8 mouse cellular contexts compared by ENCODE assay signal in the genomic region with DNA sequence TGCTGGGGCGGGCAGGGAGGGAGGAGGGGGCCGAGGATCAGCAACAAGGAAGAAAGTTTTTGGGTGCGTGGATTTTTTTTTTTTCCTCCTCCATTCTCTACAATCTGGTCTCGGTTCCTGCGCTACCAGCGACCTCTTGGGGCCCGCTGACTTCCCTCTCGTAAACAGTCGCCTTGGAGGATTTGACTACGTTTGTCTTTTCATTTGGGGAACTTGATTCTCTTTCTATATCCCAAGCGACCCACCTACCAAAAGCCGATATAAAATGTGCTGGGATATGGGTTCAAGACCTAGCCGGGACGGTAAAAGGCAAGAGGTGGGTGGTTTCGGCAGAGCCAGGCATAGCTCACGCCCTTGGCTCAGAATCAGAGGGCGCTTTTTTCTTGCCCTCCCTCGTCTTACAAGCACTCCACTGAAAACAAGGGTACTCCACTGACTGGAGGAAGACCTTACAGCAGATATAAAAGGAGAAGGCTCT. TPM values are rescaled to one million over a fixed set of nuclear protein-coding genes. Genes with fewer than 3 reads are reported as not detected.
DNase-seq lines count a peak whose midpoint lies in the region; ATAC-seq and TF ChIP-seq lines count a peak whose summit lies in the region.

No protein-coding gene starts in this region.

- TF ChIP-seq CTCF in cerebellum, adult 2 months (IDR thresholded peaks at IDR 0.05; ENCODE audit: borderline replicate concordance, insufficient read depth, low read depth, low read length) = peak; percentile 37; the same call in 1 of the 2 replicates
- peak; percentile 21; the same call in 1 of the 2 replicates for TF ChIP-seq CTCF in spleen, adult 2 months (IDR thresholded peaks at IDR 0.05; ENCODE audit: extremely low read depth, insufficient read depth, insufficient read length, insufficient replicate concordance)
- TF ChIP-seq CTCF in olfactory bulb, adult 2 months (IDR thresholded peaks at IDR 0.05; ENCODE audit: insufficient read depth, low read depth, low read length) = 0 out of 2 replicates have a peak, but pooled peaks have one; percentile 8

- peak overlapping the region; percentile 96 for H3K4me3 ChIP-seq in cerebellum, adult 2 months (replicated peaks; ENCODE audit: insufficient read depth, low read depth, low read length)
- peak overlapping the region; percentile 83 for H3K4me3 ChIP-seq in spleen, adult 2 months (ENCODE audit: extremely low read depth, insufficient read depth, insufficient read length)
- peak overlapping the region; percentile 85 for H3K4me3 ChIP-seq in hindbrain, embryonic 10.5 days
- H3K4me3 ChIP-seq in liver, embryonic 16.5 days (ENCODE audit: low read depth, low read length) = peak overlapping the region; percentile 60
- H3K4me3 ChIP-seq in olfactory bulb, adult 2 months (ENCODE audit: insufficient read depth, low read depth, low read length) = peak overlapping the region; percentile 76

- H3K9me3 ChIP-seq in hindbrain, embryonic 10.5 days = no peaks in the 10 kb centered on the region
- H3K9me3 ChIP-seq in liver, embryonic 16.5 days (replicated peaks; ENCODE audit: control insufficient read depth, low read length) = no peaks in the 10 kb centered on the region

- under 1% methylated on average over 18 of the region's 18 CpGs for WGBS in cerebellum, adult 2 months
- 2% methylated on average over 18 of the region's 18 CpGs for WGBS in spleen, adult 2 months
- WGBS in hindbrain, embryonic 10.5 days = under 1% methylated on average over 18 of the region's 18 CpGs
- 2% methylated on average over 18 of the region's 18 CpGs for WGBS in liver, embryonic 16.5 days (ENCODE audit: insufficient replicate concordance)
- WGBS in olfactory bulb, adult 2 months = 3% methylated on average over 18 of the region's 18 CpGs

- no peaks in the 10 kb centered on the region for H3K36me3 ChIP-seq in spleen, adult 2 months (ENCODE audit: control insufficient read depth, insufficient read depth, low read length)
- H3K36me3 ChIP-seq in hindbrain, embryonic 10.5 days = 0 out of 2 replicates have a peak, but pooled peaks cover 4% of the 10 kb centered on the region
- no peaks in the 10 kb centered on the region for H3K36me3 ChIP-seq in liver, embryonic 16.5 days (ENCODE audit: control insufficient read depth, insufficient read depth)

- H3K9ac ChIP-seq in liver, embryonic 16.5 days (ENCODE audit: low read depth, low read length) = no peak overlapping the region

- no peak for ATAC-seq in liver, embryonic 16.5 days (ENCODE audit: low read depth)

- H3K4me1 ChIP-seq in cerebellum, adult 2 months (ENCODE audit: control insufficient read depth, insufficient read depth, low read length) = no peaks in the 10 kb centered on the region; the same call in 1 of the 2 replicates
- H3K4me1 ChIP-seq in spleen, adult 2 months (ENCODE audit: control insufficient read depth, insufficient read depth, insufficient read length) = peaks cover 10% of the 10 kb centered on the region
- H3K4me1 ChIP-seq in hindbrain, embryonic 10.5 days (replicated peaks) = peaks cover 13% of the 10 kb centered on the region
- no peaks in the 10 kb centered on the region for H3K4me1 ChIP-seq in liver, embryonic 16.5 days (ENCODE audit: control insufficient read depth, low read depth, low read length)
- H3K4me1 ChIP-seq in olfactory bulb, adult 2 months (ENCODE audit: control insufficient read depth, insufficient read depth, low read length) = peaks cover 6% of the 10 kb centered on the region; the same call in 1 of the 2 replicates

- no peaks in the 10 kb centered on the region for H3K27me3 ChIP-seq in cerebellum, adult 2 months (ENCODE audit: control insufficient read depth, insufficient read depth, low read length)
- H3K27me3 ChIP-seq in spleen, adult 2 months (ENCODE audit: control insufficient read depth, insufficient read depth, low read length) = peaks cover 13% of the 10 kb centered on the region; the same call in 1 of the 2 replicates
- peaks cover 31% of the 10 kb centered on the region for H3K27me3 ChIP-seq in hindbrain, embryonic 10.5 days (ENCODE audit: insufficient read depth, poor library complexity, severe bottlenecking)
- H3K27me3 ChIP-seq in liver, embryonic 16.5 days (ENCODE audit: control insufficient read depth, insufficient read depth, low read depth, low read length) = peaks cover 28% of the 10 kb centered on the region

- peak overlapping the region; percentile 62 for H3K4me2 ChIP-seq in liver, embryonic 16.5 days (ENCODE audit: low read depth, low read length)

- peak in 1 of 2 experiments; percentile 70 for DNase-seq in cerebellum, adult 2 months
- DNase-seq in cerebellum, adult 8-10 months = no peak
- DNase-seq in spleen, adult 2 months (ENCODE audit: low read depth in 1 of 2, low spot score in 2 of 2) = peak in 1 of 2 experiments; percentile 23
- no peak for DNase-seq in spleen, adult 12 weeks (ENCODE audit: low spot score)
- no peak for DNase-seq in hindbrain, embryonic 10.5 days (ENCODE audit: low spot score)
- DNase-seq in yolk sac, embryonic 10.5 days (ENCODE audit: low spot score) = no peak

- H3K27ac ChIP-seq in cerebellum, adult 2 months (ENCODE audit: insufficient read depth, low read length) = peak overlapping the region; percentile 53; the same call in 1 of the 2 replicates
- H3K27ac ChIP-seq in spleen, adult 2 months (ENCODE audit: insufficient read depth, low read length) = peak overlapping the region; percentile 60
- peak overlapping the region; percentile 91 for H3K27ac ChIP-seq in hindbrain, embryonic 10.5 days
- H3K27ac ChIP-seq in liver, embryonic 16.5 days (ENCODE audit: low read length) = no peak overlapping the region; the same call in 1 of the 2 replicates
- H3K27ac ChIP-seq in olfactory bulb, adult 2 months (ENCODE audit: insufficient read depth, low read depth, low read length) = no peak overlapping the region

- no peak for TF ChIP-seq POLR2A in cerebellum, adult 2 months (IDR thresholded peaks at IDR 0.05; ENCODE audit: borderline replicate concordance, insufficient read depth, low read length)
- TF ChIP-seq POLR2A in spleen, adult 2 months (IDR thresholded peaks at IDR 0.05; ENCODE audit: low read depth, low read length) = no peak
- TF ChIP-seq POLR2A in olfactory bulb, adult 2 months (IDR thresholded peaks at IDR 0.05; ENCODE audit: insufficient read depth, low read depth, low read length) = no peak

RNA-seq across cellular contexts. Expression of a gene that starts 0.4 kb away (rescaled TPM):
- polyA plus RNA-seq in cerebellum, adult 2 months (2012; rRNA removed) = 32.9 and 37.3 TPM in 2 replicates
- polyA plus RNA-seq in spleen, adult 2 months (2012; rRNA removed) = 1.9 and 2.2 TPM in 2 replicates
- 2.5 and 3.2 TPM in 2 replicates for polyA plus RNA-seq in hindbrain, embryonic 10.5 days (2016; fragmentation: Nextera tagmentation; extraction: Ambion mirVana)
- polyA plus RNA-seq in liver, embryonic 16.5 days (2015; fragmentation: Nextera tagmentation; extraction: Ambion mirVana) = 0.48 TPM in 2 replicates
- polyA plus RNA-seq in olfactory bulb, adult 2 months (2012; ENCODE audit: insufficient read depth, insufficient read length, low replicate concordance, missing spikeins) = not detected in 2 replicates

Comparison
In these comparisons a context has a peak if more than half of its experiments do, and no peak if none do; other contexts are left out.
1. H3K27ac ChIP-seq: peak in cerebellum, adult 2 months (single experiment), spleen, adult 2 months (single experiment) and hindbrain, embryonic 10.5 days (single experiment); none in liver, embryonic 16.5 days (single experiment) and olfactory bulb, adult 2 months (single experiment).
2. Peak in every context shown above with its lines, with median percentiles within 50 percentile points of each other: H3K4me3 ChIP-seq and CTCF ChIP-seq.